Mouse (Mus musculus) brain, embryonic 14.5 days (tissue): ENCODE data around the gene Ccdc189. TPM values are rescaled to one million over a fixed set of nuclear protein-coding genes. Genes with fewer than 3 reads are reported as not detected.

Source experiments
- DNase-seq: peaks from one replicate; pipeline ENCODE4 v3.0.0-alpha.2; 2011; ENCODE audit warnings: low read depth
- CTCF ChIP-seq: fragments of 200-500 bp; IDR thresholded peaks from 2 replicates; pipeline ENCODE4 v1.5.1; 2012; ENCODE audit warnings: inconsistent platforms, mild to moderate bottlenecking, moderate library complexity, borderline replicate concordance; ENCODE audit not compliant: insufficient read depth, insufficient read length; ENCODE audit errors: extremely low read depth
- POLR2A ChIP-seq: fragments of 200-500 bp; IDR thresholded peaks from 2 replicates; pipeline ENCODE4 v1.6.1; 2012; ENCODE audit warnings: mild to moderate bottlenecking, inconsistent platforms, borderline replicate concordance; ENCODE audit not compliant: poor library complexity, insufficient read depth, insufficient read length, severe bottlenecking; ENCODE audit errors: extremely low read depth
- polyA plus RNA-seq: library from polyadenylated mRNA; depleted of rRNA; stranded (reverse); fragments of >200 nt; gene quantifications from 2 replicates; pipeline ENCODE4 v1.2.3, GENCODE M21; 2012

Gene Ccdc189
- polyA plus RNA-seq, 1 experiment, result 11.9 TPM

GRCm38 (mm10) chr7:127589637-127590036 is 1.2 kb upstream of the Ccdc189 start:
- no peak for TF ChIP-seq POLR2A
- TF ChIP-seq CTCF, result no peak
- DNase-seq, result no peak

- TF ChIP-seq POLR2A, result no peak
- no peak for TF ChIP-seq CTCF
- peak; percentile 3 for DNase-seq
These were observed 506 bp upstream of the Ccdc189 start for GRCm38 (mm10) chr7:127588901-127589300.

- TF ChIP-seq CTCF, result no peak
- no peak for TF ChIP-seq POLR2A
- no peak for DNase-seq
These were observed 1.2 kb downstream of the Ccdc189 start for GRCm38 (mm10) chr7:127587196-127587595.

- DNase-seq, result no peak
- no peak for TF ChIP-seq CTCF
- no peak for TF ChIP-seq POLR2A
These were observed 2.2 kb downstream of the Ccdc189 start for GRCm38 (mm10) chr7:127586149-127586548.

- no peak for DNase-seq
- TF ChIP-seq POLR2A, result no peak
- no peak for TF ChIP-seq CTCF
These were observed 3.4 kb downstream of the Ccdc189 start for GRCm38 (mm10) chr7:127585031-127585430.

GRCm38 (mm10) chr7:127583260-127583659 is 5.1 kb downstream of the Ccdc189 start:
- DNase-seq, result no peak
- TF ChIP-seq POLR2A, result no peak
- no peak for TF ChIP-seq CTCF

- TF ChIP-seq POLR2A (no peak), CTCF (no peak)
- DNase-seq, result no peak
These were observed 14.3 kb downstream of the Ccdc189 start for GRCm38 (mm10) chr7:127574115-127574514.

GRCm38 (mm10) chr7:127573503-127574008 is 14.8 kb downstream of the Ccdc189 start:
- no peak for TF ChIP-seq CTCF
- TF ChIP-seq POLR2A, result no peak
- peak; percentile 15 for DNase-seq

GRCm38 (mm10) chr7:127572895-127573471 is 15.4 kb downstream of the Ccdc189 start, which contains the start of gene Phkg2:
Gene Phkg2 (plus strand): TSS chr7:127573340.
- TF ChIP-seq POLR2A (peak; percentile 38; the same call in 1 of the 2 replicates), CTCF (no peak)
- peak; percentile 99 for DNase-seq

GRCm38 (mm10) chr7:127564381-127565150 is 23.8 kb downstream of the Ccdc189 start:
- DNase-seq, result peak; percentile 4
- no peak for TF ChIP-seq POLR2A
- TF ChIP-seq CTCF, result no peak

GRCm38 (mm10) chr7:127561340-127561858 is 27.0 kb downstream of the Ccdc189 start, which contains the start of gene Tmem265:
Gene Tmem265 (plus strand): TSS chr7:127561390.
- TF ChIP-seq CTCF (no peak), POLR2A (no peak)
- DNase-seq, result no peak
